Mouse (Mus musculus) left cerebral cortex, postnatal 10 days (tissue): Measurements from ENCODE around the gene Slc6a1. TPM values are rescaled to one million over a fixed set of nuclear protein-coding genes. Genes with fewer than 3 reads are reported as not detected.
"Not testable (repeated sequence)": the region's sequence is repeated elsewhere in the genome, so short reads cannot be mapped to it uniquely, and the experiment has no call there.

ENCODE experiments used
- DNase-seq, 2 experiments: peaks; one replicate each; pipeline ENCODE4 v3.0.0; 2021 to 2022; ENCODE audit warnings: low spot score in 2 of 2, mixed read lengths in 1 of 2; ENCODE audit errors: extremely low spot score in 1 of 2
- intact Hi-C: fragments of 180-260 bp; cut with DNase I; formaldehyde crosslinking; loops from one replicate; pipeline ENCODE4 v1.15.1; 2025
- total RNA-seq, 2 experiments: library from RNA; stranded (reverse); gene quantifications; 2 replicates each; pipeline ENCODE4 v1.2.3; 2021

Slc6a1 gene
- total RNA-seq, 2 experiments from 2014 or later: 309 to 340 TPM

DNA sequence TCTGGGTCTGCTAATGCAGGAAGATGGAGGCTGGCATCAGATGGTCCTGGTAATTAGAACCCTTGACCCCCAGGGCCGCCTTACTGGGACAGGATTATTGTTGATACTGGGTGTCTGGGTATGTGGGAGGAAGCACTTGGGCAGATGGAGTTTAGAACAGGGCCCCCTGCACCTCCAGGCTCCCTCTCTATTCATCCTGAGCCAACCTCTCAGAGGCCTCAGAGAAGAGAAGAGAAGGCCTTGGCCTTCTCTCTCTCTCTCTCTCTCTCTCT lies 54.4 kb downstream of the Slc6a1 start:
- intact Hi-C loops: loop anchor here (5.0 kb wide), 1 partner anchor 115 kb away; no protein-coding TSS in a partner anchor
- DNase-seq: no peak

DNA sequence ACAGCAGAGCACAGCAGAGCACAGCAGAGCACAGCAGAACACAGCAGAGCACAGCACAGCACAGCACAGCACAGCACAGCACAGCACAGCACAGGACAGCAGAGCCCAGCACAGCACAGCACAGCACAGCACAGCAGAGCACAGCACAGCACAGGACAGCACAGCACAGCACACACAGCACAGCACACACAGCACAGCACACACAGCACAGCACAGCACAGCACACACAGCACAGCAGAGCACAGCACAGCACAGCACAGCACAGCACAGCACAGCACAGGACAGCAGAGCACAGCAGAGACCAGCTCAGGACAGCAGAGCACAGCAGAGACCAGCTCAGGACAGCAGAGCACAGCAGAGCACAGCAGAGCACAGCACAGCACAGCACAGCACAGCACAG lies 58.9 kb downstream of the Slc6a1 start:
- intact Hi-C loops, DNase-seq: not testable (repeated sequence)

- peak; percentile 56 to 64 for DNase-seq
- intact Hi-C loops: loop anchor here (1.0 kb wide), 1 partner anchor 253 kb away; no protein-coding TSS in a partner anchor
Measured at GRCm38 (mm10) chr6:114343740-114344139, 61.3 kb downstream of the Slc6a1 start.

DNA sequence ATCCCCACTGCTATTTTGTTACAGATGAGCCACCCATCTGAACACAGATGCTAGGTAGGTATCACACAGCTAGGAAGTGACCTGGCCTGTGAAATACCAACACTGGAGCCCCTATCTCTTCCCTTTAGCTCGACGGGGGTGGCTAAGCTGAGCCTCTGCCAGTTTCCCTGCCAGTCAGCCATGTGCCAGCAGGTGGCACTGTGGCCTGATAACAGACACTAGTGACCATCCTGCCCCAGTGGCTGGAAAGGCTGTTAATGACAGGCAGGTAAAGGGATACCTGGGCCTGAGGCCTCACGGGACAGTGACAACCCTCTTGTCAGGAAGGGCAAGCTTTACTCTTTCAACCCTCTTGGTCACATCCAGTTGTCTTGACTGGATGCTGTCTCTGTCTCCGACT lies 62.7 kb downstream of the Slc6a1 start:
- peak; percentile 38 to 79 for DNase-seq
- intact Hi-C loops: loop anchor here (5.0 kb wide), 2 partner anchors 52 to 352 kb away; partner anchors contain the start of gene Hrh1

- intact Hi-C loops: loop anchor here (5.0 kb wide), 2 partner anchors 49 to 349 kb away; partner anchors contain the start of gene Hrh1
- DNase-seq: peak; percentile 73 to 77
Measured at GRCm38 (mm10) chr6:114347831-114348754, 65.7 kb downstream of the Slc6a1 start.

DNA sequence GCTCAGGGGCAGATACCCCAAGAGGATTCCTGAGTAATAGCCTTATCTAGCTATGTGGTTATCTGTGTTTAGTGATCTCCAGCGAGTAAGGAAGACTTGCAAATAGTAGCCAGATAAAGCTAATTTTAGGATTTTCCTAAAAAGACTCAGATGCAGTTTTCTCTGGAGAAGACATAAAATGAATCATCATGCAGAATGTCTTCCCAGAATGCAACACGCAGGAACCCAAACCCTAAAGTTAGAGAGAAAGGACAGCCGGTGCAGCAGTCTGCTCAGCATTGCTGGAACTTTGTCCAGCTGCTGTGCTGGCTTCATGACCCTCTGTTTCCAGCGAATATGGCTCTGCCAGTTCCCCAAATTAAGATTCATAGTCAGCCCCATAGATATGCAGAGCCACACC lies 72.2 kb downstream of the Slc6a1 start:
- DNase-seq: no peak

DNA sequence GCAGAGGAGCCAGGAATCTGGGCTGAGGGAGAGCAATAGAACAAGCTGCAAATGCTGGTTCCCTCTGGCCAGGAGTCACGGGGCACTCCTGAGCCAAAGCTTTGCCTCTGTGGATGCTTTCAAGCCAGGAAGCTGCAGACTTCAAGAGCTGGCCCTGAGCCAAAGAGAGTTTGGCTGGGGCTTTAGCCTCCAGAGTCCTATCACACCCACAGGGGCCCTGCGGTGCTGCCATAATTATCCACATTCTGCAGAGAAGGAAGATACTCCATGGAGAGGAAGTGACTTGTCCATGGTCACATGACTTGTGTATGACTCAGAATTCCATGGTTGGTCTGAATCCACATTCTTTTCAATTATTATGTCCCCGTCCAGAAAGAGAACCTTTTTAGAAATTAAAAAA lies 75.7 kb downstream of the Slc6a1 start:
- DNase-seq: peak in 1 of 2 experiments; percentile 76
- intact Hi-C loops: loop anchor here (10.0 kb wide), 1 partner anchor 97 kb away; no protein-coding TSS in a partner anchor

More for the DNA sequence above, 72.2 kb downstream of the Slc6a1 start:
- intact Hi-C loops: loop anchor here (10.0 kb wide), 1 partner anchor 100 kb away; no protein-coding TSS in a partner anchor

DNA sequence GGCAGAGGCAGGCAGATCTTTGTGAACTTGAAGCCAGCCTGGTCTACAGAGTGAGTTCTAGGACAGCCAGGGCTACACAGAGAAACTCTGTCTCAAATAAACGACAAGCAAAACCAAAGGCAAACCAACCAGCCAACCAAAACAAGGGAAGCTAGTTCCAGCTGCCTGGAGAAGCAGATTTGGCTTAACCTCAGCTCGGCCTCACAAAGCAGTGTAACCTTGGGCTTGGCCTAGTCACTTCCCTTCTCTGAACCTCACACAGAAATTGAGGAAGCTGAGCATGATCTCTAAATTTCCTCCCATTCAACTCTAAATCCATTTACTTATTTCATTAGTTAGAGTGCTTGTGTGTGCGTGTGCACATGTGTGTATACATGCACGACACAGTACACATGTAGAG lies 79.9 kb downstream of the Slc6a1 start:
- DNase-seq: no peak
- intact Hi-C loops: loop anchor here (5.0 kb wide), 1 partner anchor 35 kb away; the partner anchor contains the start of gene Hrh1

DNA sequence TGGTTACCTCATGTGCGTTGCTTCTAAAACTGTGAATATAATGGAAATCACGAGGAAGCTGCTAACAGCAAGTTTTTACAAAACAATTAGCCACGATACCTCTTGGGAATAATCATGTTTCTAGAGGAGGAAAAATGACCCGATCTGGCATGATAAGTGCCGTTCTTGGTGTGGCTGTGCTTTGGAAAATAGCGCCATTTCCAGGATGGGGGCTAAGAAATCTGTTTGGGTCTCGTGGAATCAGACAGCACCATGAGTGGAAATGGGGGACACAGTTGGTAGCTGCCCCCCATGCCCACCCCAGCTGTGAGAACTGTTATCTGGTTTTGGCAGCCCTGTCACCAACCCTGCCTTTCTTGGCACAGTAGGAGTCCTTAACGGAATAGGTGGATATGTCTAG lies 81.3 kb downstream of the Slc6a1 start:
- intact Hi-C loops: loop anchor here (5.0 kb wide), 1 partner anchor 34 kb away; the partner anchor contains the start of gene Hrh1
- DNase-seq: no peak

- no peak for DNase-seq
- intact Hi-C loops: loop anchor here (5.0 kb wide), 1 partner anchor 33 kb away; the partner anchor contains the start of gene Hrh1
Measured at GRCm38 (mm10) chr6:114364734-114365133, 82.3 kb downstream of the Slc6a1 start.

- intact Hi-C loops: no loop called here
- no peak for DNase-seq
Measured at GRCm38 (mm10) chr6:114366191-114366590, 83.8 kb downstream of the Slc6a1 start.

Other genes with a start within 250 kb of the Slc6a1 start
- 100 to 1,000 TPM; 441 to 448 TPM for gene Atp2b2, start 240.0 kb upstream of the Slc6a1 start, total RNA-seq
- 100 to 1,000 TPM; 150 to 163 TPM for gene Slc6a11, start 151.4 kb upstream of the Slc6a1 start, total RNA-seq
- gene Hrh1, start 115.3 kb downstream of the Slc6a1 start, total RNA-seq: 10 to 100 TPM; 13.7 to 15.8 TPM